Mouse (Mus musculus) kidney, embryonic 16.5 days (tissue): ENCODE results near the gene Rai14. TPM values are rescaled to one million over a fixed set of nuclear protein-coding genes. Genes with fewer than 3 reads are reported as not detected.

Experiments
- ATAC-seq: fragments of 200-750 bp; cut with Nextera tagmentation; 2 replicates; pipeline ENCODE4 v1.8.0; 2017; ENCODE audit warnings: moderate TSS enrichment; ENCODE audit not compliant: low FRiP score, low TSS enrichment
- H3K27ac ChIP-seq: fragments of 300-500 bp; sonication (generic); 2 replicates; pipeline ENCODE4 v1.5.1; 2014; ENCODE audit warnings: low read length
- H3K27me3 ChIP-seq: fragments of 300-500 bp; sonication (generic); 2 replicates; pipeline ENCODE4 v1.6.1; 2014; ENCODE audit warnings: low read length, control low read depth, mixed read lengths; ENCODE audit not compliant: insufficient read depth
- H3K36me3 ChIP-seq: fragments of 300-500 bp; sonication (generic); 2 replicates; pipeline ENCODE4 v1.6.1; 2014; ENCODE audit warnings: low read length, control low read depth, mixed read lengths; ENCODE audit not compliant: insufficient read depth
- H3K4me1 ChIP-seq: fragments of 300-500 bp; sonication (generic); 2 replicates; pipeline ENCODE4 v1.6.1; 2014; ENCODE audit warnings: low read length, control low read depth, mixed read lengths; ENCODE audit not compliant: insufficient read depth
- H3K4me2 ChIP-seq: fragments of 300-500 bp; sonication (generic); replicated peaks from 2 replicates; pipeline ENCODE4 v1.6.1; 2014; ENCODE audit warnings: low read depth, low read length
- H3K4me3 ChIP-seq: fragments of 300-500 bp; sonication (generic); 2 replicates; pipeline ENCODE4 v1.5.1; 2014; ENCODE audit warnings: mild to moderate bottlenecking, low read length
- H3K9ac ChIP-seq: fragments of 300-500 bp; sonication (generic); replicated peaks from 2 replicates; pipeline ENCODE4 v1.6.1; 2014; ENCODE audit warnings: low read length
- H3K9me3 ChIP-seq: fragments of 300-500 bp; sonication (generic); 2 replicates; pipeline ENCODE4 v1.6.1; 2016; ENCODE audit warnings: low read length, control low read depth
- WGBS: fragments of 180-500 bp; shearing (Covaris S2); extraction: QIAGEN DNeasy Blood & Tissue Kit; methylation state at CpG from one replicate; pipeline ENCODE4 v1.1.7; 2014; 5-methylcytosine and 5-hydroxymethylcytosine counted together
- polyA plus RNA-seq: library from polyadenylated mRNA; unstranded; fragments of >200 nt; fragmentation: Nextera tagmentation; extraction: Ambion mirVana; gene quantifications from 2 replicates; pipeline ENCODE4 v1.2.1, GENCODE M21; 2015

The Rai14 gene
- polyA plus RNA-seq, 1 experiment from 2014 or later = 60.6 TPM

DNA sequence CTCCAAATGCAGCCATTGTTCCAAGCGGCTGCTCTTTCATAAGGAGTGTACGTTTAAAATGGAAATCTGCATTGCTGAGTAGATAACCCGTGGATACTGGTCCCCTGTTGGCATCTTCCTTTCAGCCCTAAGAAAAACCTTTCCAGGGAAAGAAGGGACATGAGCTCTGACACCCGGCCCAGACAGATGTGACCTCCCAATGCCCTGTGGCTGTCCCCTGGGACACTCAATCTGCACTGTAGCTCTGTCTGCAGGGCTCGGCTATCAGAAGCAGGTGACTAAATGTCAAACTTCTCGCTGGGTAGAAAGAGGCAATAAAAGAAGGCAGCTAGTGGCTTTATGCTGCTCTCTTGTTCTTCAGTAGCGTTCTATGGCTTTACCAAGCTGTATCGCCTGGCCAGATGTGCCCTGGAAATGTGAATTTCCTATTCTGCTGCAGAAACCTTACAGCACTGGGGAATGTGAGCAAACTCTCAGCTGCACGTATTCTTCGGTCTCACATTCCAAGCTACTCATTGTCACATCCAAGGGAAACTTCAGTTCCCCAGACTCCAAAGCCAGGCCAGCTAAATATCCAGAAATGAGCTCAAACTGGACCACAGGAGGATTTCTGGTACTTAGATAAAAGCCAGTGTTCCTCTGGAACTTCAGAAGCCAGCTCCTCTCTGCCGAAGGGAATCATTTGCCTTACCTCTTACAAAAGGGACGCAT, 8.4 kb upstream of the Rai14 start:
- no peak overlapping the region for H3K27ac ChIP-seq
- H3K4me2 ChIP-seq = no peak overlapping the region
- H3K4me3 ChIP-seq = no peak overlapping the region
- H3K36me3 ChIP-seq = 0 out of 2 replicates have a peak, but pooled peaks cover 1% of the 10 kb centered on the region
- WGBS = 33% methylated on average over 12 of the region's 12 CpGs
- peaks cover under 1% of the 10 kb centered on the region; the same call in 1 of the 2 replicates for H3K9me3 ChIP-seq
- H3K9ac ChIP-seq = no peak overlapping the region
- ATAC-seq = no peak
- H3K27me3 ChIP-seq = no peaks in the 10 kb centered on the region
- peaks cover 16% of the 10 kb centered on the region for H3K4me1 ChIP-seq

DNA sequence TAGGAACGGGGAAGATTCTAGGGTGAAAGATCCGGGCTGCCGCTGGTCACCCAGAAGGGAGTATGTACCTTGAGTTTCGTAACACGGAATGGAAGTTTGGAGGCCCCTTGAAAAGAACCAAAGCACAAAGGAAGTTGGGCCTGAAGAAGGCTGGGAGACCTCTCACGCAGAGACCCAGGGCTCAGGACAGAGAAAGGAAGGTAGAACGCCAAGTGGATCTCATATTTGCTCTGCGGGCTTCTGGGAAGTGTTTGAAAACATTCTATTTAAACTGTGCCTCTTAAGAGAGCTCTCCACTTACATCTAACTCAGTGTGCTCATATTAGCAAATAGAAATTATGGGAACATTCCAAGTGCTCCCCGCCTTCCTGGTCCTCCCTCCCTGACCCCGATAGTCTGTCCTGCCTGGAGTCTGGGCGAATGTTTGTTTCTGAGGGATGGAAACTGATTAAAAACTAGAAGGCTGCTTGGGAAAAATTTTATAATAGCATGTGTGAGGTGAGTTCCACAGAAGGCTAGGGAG, 6.9 kb upstream of the Rai14 start:
- peaks cover 9% of the 10 kb centered on the region for H3K9me3 ChIP-seq
- H3K4me3 ChIP-seq = no peak overlapping the region
- no peak for ATAC-seq
- no peaks in the 10 kb centered on the region for H3K27me3 ChIP-seq
- H3K27ac ChIP-seq = peak overlapping the region; percentile 53
- no peak overlapping the region for H3K4me2 ChIP-seq
- H3K4me1 ChIP-seq = peaks cover 16% of the 10 kb centered on the region
- H3K9ac ChIP-seq = no peak overlapping the region
- 0 out of 2 replicates have a peak, but pooled peaks cover 7% of the 10 kb centered on the region for H3K36me3 ChIP-seq
- whole genome bisulfite sequencing = 85% methylated on average over 11 of the region's 11 CpGs

DNA sequence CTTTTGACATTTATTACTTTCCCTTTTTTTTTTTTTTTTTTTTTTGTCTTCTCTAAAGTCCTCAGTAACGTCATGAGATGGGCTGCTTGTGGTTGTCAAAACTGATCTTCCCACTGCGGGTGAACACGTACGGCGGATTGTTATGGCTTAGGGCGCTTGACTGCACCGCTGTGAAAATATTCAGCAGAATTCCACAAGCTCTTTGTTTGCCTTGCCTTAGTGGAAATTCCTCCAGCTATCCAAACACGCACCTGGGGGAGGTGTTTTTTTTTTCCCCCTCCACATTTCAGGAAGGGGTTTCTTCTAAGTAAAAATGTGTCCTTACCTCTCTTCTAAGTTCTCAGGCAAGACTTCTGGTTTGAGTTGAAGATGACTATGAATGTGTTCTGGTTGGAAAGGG, 6.2 kb upstream of the Rai14 start:
- Histone ChIP-seq H3K27ac (peak overlapping the region; percentile 53), H3K4me1 (peaks cover 19% of the 10 kb centered on the region), H3K27me3 (no peaks in the 10 kb centered on the region), H3K9ac (no peak overlapping the region), H3K4me2 (no peak overlapping the region), H3K36me3 (0 out of 2 replicates have a peak, but pooled peaks cover 7% of the 10 kb centered on the region), H3K9me3 (peaks cover 9% of the 10 kb centered on the region), H3K4me3 (no peak overlapping the region)
- ATAC-seq = no peak
- 40% methylated on average over 8 of the region's 8 CpGs for WGBS

DNA sequence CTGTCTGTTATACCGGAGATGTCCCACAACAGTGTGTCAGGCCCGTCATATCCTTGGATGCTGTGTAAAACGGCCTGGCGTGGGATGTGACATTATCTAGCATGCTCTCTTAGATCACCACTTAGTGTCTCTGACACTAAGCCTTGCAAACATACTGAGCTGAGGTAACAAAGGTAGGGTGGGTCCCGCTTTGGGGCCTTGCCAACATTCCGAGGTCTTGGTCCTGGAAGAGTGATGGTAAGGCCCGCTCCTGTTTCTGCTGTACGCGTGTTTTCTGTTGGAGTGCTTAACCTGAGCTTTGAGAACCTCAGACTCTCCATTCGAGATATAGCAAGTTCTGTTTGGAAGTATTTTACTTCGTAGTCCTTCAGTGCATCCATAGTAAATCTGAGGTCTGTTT, 5.8 kb upstream of the Rai14 start:
- no peak overlapping the region for H3K4me2 ChIP-seq
- peaks cover 9% of the 10 kb centered on the region for H3K9me3 ChIP-seq
- no peak overlapping the region for H3K27ac ChIP-seq
- no peaks in the 10 kb centered on the region for H3K27me3 ChIP-seq
- no peak for ATAC-seq
- H3K4me3 ChIP-seq = no peak overlapping the region
- H3K4me1 ChIP-seq = peaks cover 22% of the 10 kb centered on the region
- H3K36me3 ChIP-seq = 0 out of 2 replicates have a peak, but pooled peaks cover 7% of the 10 kb centered on the region
- H3K9ac ChIP-seq = no peak overlapping the region
- WGBS = 76% methylated on average over 11 of the region's 11 CpGs

DNA sequence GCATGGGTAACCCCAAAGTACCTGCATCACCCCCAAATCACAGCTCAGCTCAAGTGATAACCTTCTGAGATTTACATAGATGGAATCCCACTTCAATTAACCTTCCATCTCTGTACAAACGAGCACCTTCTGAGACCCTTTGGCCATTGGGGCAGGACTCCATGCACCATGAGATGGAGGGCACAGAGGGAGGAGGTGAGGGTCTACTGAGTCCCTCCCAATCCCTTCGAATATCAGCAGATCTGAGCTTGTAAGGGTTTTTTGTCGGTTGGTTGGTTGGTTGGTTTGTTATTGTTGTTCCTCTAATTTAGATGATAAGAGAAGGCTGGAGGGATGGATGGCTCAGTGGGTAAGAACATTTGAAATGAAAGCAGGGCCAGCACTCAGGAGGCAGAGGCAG, 5.1 kb upstream of the Rai14 start:
- 0 out of 2 replicates have a peak, but pooled peaks cover 7% of the 10 kb centered on the region for H3K36me3 ChIP-seq
- H3K9me3 ChIP-seq = peaks cover 9% of the 10 kb centered on the region
- H3K4me3 ChIP-seq = no peak overlapping the region
- H3K9ac ChIP-seq = no peak overlapping the region
- no peak overlapping the region for H3K27ac ChIP-seq
- no peaks in the 10 kb centered on the region for H3K27me3 ChIP-seq
- peaks cover 22% of the 10 kb centered on the region for H3K4me1 ChIP-seq
- H3K4me2 ChIP-seq = no peak overlapping the region
- 79% methylated on average over 3 of the region's 3 CpGs for WGBS
- no peak for ATAC-seq

DNA sequence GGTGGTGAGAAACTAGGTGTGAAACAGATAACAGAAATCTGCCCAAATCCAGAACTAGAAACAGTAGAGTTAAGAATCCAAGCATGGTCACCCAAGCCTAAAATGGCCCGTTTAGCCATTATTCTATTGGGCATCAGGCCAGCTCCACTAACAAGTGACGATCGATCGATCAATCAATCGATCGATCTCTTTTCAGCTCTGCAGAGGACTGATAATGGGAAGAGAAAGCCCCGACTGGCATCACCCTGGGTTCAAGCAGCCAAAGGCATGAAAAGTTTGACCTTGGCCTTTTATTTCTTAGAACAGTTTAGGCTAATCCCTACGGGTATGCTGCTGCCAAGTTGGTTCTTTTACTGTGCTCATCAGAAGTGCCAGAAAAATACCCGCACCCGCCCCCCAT, 4.3 kb upstream of the Rai14 start:
- no peak for ATAC-seq
- Histone ChIP-seq H3K9me3 (peaks cover 9% of the 10 kb centered on the region), H3K27ac (no peak overlapping the region), H3K27me3 (no peaks in the 10 kb centered on the region), H3K4me3 (no peak overlapping the region), H3K4me2 (no peak overlapping the region), H3K36me3 (0 out of 2 replicates have a peak, but pooled peaks cover 7% of the 10 kb centered on the region), H3K4me1 (peaks cover 22% of the 10 kb centered on the region), H3K9ac (no peak overlapping the region)
- 86% methylated on average over 10 of the region's 10 CpGs for WGBS

DNA sequence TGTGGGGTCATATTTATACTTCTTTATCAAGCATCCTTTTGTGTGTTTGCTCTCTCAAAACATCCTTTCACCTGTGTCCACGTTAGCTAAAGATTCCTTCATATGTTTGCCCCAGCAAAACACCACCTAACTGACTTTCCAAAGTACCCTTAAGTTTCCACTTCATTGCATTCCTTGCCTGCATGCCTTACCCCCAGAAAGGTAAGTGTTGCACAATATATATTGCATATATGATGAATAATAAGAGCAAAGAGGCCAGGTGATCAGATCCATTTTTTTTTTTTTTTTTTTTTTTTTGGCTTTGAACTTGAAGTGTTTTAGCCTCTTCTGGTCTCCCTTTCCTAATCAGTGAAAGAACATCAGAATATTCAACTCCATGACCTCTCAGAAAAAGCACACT, 2.9 kb upstream of the Rai14 start:
- Histone ChIP-seq H3K36me3 (0 out of 2 replicates have a peak, but pooled peaks cover 7% of the 10 kb centered on the region), H3K4me2 (no peak overlapping the region), H3K27me3 (no peaks in the 10 kb centered on the region), H3K9me3 (peaks cover 9% of the 10 kb centered on the region), H3K4me3 (no peak overlapping the region), H3K9ac (no peak overlapping the region), H3K4me1 (peaks cover 21% of the 10 kb centered on the region), H3K27ac (no peak overlapping the region)
- WGBS = 94% methylated on average over 1 of the region's 1 CpGs
- ATAC-seq = no peak

DNA sequence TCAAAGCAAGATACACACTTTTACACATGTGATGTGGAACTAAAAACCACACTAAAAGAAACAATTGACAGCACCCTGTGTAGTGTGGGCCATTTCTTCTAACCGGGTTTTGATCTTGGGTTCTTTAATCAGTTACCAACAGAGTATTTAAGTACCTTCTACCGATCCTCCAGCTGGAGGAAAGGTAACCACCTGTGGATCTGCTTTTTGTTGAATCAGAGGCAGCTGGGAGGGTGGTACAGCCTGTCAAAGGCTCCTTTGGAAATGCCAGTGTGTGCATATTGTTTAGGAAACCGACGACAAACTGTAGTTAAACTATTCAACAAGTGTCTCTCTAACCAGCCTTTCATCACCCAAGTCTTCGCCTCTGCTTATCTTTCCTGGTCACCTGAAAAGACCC, 1.5 kb upstream of the Rai14 start:
- Histone ChIP-seq H3K36me3 (0 out of 2 replicates have a peak, but pooled peaks cover 7% of the 10 kb centered on the region), H3K9me3 (peaks cover 9% of the 10 kb centered on the region), H3K27me3 (no peaks in the 10 kb centered on the region), H3K9ac (no peak overlapping the region), H3K4me3 (no peak overlapping the region), H3K4me1 (peaks cover 27% of the 10 kb centered on the region), H3K27ac (no peak overlapping the region), H3K4me2 (peak overlapping the region; percentile 62; the same call in 1 of the 2 replicates)
- ATAC-seq = no peak
- 41% methylated on average over 5 of the region's 5 CpGs for WGBS

DNA sequence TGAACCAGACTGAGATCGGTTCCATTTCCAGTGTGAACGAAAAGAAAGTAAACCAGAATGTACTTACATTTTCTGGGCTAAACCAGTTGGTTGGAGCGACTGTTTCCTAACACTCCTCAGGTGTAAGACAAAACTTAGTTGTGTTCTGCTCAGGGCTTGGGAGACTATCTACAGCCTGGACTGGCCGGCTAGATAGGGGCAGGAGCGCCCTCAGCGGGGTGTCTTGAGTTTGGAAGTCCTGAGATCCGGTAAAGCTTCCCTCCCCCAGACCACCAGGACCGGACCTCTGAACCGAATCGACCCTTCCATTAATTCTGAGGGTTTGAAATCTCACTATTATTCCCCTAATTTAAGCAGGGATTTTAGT, 698 bp upstream of the Rai14 start:
- H3K36me3 ChIP-seq = 0 out of 2 replicates have a peak, but pooled peaks cover 7% of the 10 kb centered on the region
- peaks cover 26% of the 10 kb centered on the region for H3K4me1 ChIP-seq
- ATAC-seq = peak; percentile 83
- WGBS = 0% methylated on average over 10 of the region's 10 CpGs
- H3K4me3 ChIP-seq = peak overlapping the region; percentile 82
- peak overlapping the region; percentile 62 for H3K4me2 ChIP-seq
- H3K9ac ChIP-seq = peak overlapping the region; percentile 87
- H3K27me3 ChIP-seq = no peaks in the 10 kb centered on the region
- peaks cover 9% of the 10 kb centered on the region for H3K9me3 ChIP-seq
- peak overlapping the region; percentile 86 for H3K27ac ChIP-seq
